Mouse (Mus musculus) heart, adult 11 months (tissue): ENCODE results near the gene Gm45233.

Experiments
- DNase-seq: peaks from one replicate; pipeline ENCODE4 v3.0.0; 2022

The Gm45233 gene

GRCm38 (mm10) chr7:43512519-43512918 is 68.6 kb downstream of the Gm45233 start:
- no peak for DNase-seq
